Comparison of ENCODE assay signal across 8 mouse cellular contexts in the genomic region with DNA sequence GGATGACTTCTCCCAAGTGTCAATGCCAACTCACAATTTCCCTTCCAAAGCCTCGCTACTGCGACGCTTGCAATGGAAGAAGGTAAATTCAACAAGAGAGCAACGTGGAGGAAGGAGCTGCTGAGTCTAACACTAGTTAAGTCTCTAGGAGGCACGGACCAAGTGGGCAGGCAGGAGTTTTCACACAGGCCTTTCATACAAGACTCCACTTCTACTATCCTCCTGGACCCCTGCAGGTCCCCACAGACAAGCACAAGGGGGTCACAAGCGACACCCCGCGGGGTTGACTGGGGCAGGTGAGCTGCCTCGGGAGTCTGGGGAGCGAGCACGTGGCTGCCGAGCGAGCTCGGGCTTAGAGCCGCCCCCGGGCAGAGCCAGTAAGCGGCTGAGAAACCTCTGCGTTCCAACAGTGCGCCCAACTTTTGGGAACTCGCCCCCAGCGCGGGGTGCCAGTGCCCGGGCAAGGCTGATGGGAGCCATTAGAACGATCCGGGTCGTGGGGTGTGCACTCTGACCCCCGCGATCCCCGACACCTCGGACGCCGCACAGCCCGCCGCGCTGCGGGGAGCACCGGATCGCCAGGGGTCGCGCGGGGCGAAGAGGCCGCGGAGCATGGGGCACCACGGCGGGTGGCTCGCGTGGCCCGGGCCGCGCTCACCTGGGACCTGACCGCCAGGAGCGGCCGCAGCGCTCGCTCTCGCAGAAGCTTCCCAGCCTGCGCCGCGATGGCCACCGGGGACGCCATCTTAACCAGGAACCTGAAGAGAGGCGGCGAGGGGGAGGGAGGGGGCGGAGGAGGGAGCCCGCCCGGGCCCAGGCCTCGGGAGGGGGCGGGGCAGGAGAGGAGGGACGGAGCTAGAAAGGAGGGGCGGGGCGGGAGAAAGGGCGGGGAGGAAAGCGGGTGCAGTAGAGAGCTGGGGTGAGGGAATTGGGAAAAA. TPM values are rescaled to one million over a fixed set of nuclear protein-coding genes. Genes with fewer than 3 reads are reported as not detected.
A peak's percentile ranks its signal among the peaks of the same experiment; 100 is the strongest.
DNase-seq lines count a peak whose midpoint lies in the region; ATAC-seq and TF ChIP-seq lines count a peak whose summit lies in the region.

A gene (minus strand): TSS at position 770 of the 938 bp plus-strand sequence.

- H3K9me3 ChIP-seq in heart, embryonic 10.5 days: no peaks in the 10 kb centered on the region
- no peaks in the 10 kb centered on the region for H3K9me3 ChIP-seq in kidney, embryonic 15.5 days (replicated peaks)
- no peaks in the 10 kb centered on the region for H3K9me3 ChIP-seq in liver, embryonic 11.5 days (ENCODE audit: control insufficient read depth, low read length)

- H3K27me3 ChIP-seq in heart, embryonic 10.5 days (ENCODE audit: insufficient read depth, poor library complexity, severe bottlenecking): no peaks in the 10 kb centered on the region
- H3K27me3 ChIP-seq in kidney, embryonic 15.5 days: no peaks in the 10 kb centered on the region
- no peaks in the 10 kb centered on the region for H3K27me3 ChIP-seq in liver, embryonic 11.5 days (replicated peaks; ENCODE audit: control insufficient read depth, insufficient read depth, low read length)
- H3K27me3 ChIP-seq in myocyte (ENCODE audit: control insufficient read depth, insufficient read depth, insufficient read length): no peaks in the 10 kb centered on the region
- no peaks in the 10 kb centered on the region for H3K27me3 ChIP-seq in splenic B cell, adult 2 months (ENCODE audit: control insufficient read depth, insufficient read depth, low read length, poor library complexity, severe bottlenecking)

- WGBS in heart, embryonic 10.5 days: under 1% methylated on average over 66 of the region's 74 CpGs
- 1% methylated on average over 65 of the region's 74 CpGs for WGBS in kidney, embryonic 15.5 days
- under 1% methylated on average over 57 of the region's 74 CpGs for WGBS in liver, embryonic 11.5 days

- ATAC-seq in erythroblast, adult 5-6 weeks (replicated peaks; ENCODE audit: low FRiP score, poor library complexity, severe bottlenecking): peak; percentile 92
- peak; percentile 90 for ATAC-seq in kidney, embryonic 15.5 days (replicated peaks; ENCODE audit: low FRiP score)
- ATAC-seq in liver, embryonic 11.5 days (replicated peaks; ENCODE audit: low FRiP score): peak; percentile 93

- H3K9ac ChIP-seq in kidney, embryonic 15.5 days: peak within 1 kb of the TSS; percentile 87
- H3K9ac ChIP-seq in liver, embryonic 11.5 days (ENCODE audit: low read depth, low read length): peak within 1 kb of the TSS; percentile 93

- no peaks in the 10 kb centered on the region for H3K36me3 ChIP-seq in heart, embryonic 10.5 days
- no peaks in the 10 kb centered on the region for H3K36me3 ChIP-seq in kidney, embryonic 15.5 days
- no peaks in the 10 kb centered on the region for H3K36me3 ChIP-seq in liver, embryonic 11.5 days (ENCODE audit: control insufficient read depth, insufficient read depth, low read length)
- H3K36me3 ChIP-seq in myocyte (ENCODE audit: control insufficient read depth, insufficient read depth): no peaks in the 10 kb centered on the region
- no peaks in the 10 kb centered on the region for H3K36me3 ChIP-seq in splenic B cell, adult 2 months (ENCODE audit: control insufficient read depth, insufficient read depth, low read length, poor library complexity, severe bottlenecking)

- DNase-seq in CD4-positive, CD25-positive, alpha-beta regulatory T cell, adult 2 months (ENCODE audit: low read depth, low spot score): peak; percentile 93
- peak; percentile 88 for DNase-seq in brain, embryonic 14.5 days (ENCODE audit: low read depth)
- peak; percentile 94 for DNase-seq in heart, embryonic 10.5 days (ENCODE audit: low spot score)
- DNase-seq in liver, embryonic 11.5 days (ENCODE audit: low spot score): peak; percentile 85
- DNase-seq in splenic B cell, adult 2 months (ENCODE audit: low read depth, low spot score): peak; percentile 86

- peaks cover 41% of the 10 kb centered on the region for H3K4me1 ChIP-seq in heart, embryonic 10.5 days
- H3K4me1 ChIP-seq in kidney, embryonic 15.5 days: peaks cover 47% of the 10 kb centered on the region
- H3K4me1 ChIP-seq in liver, embryonic 11.5 days (replicated peaks; ENCODE audit: control insufficient read depth, insufficient read depth, low read length): peaks cover 16% of the 10 kb centered on the region

- H3K4me2 ChIP-seq in kidney, embryonic 15.5 days: peak within 1 kb of the TSS; percentile 82
- H3K4me2 ChIP-seq in liver, embryonic 11.5 days: peak within 1 kb of the TSS; percentile 78
- H3K4me2 ChIP-seq in myocyte (ENCODE audit: low read depth): peak within 1 kb of the TSS; percentile 85

- peak within 1 kb of the TSS; percentile 99 for H3K27ac ChIP-seq in heart, embryonic 10.5 days
- peak within 1 kb of the TSS; percentile 85 for H3K27ac ChIP-seq in kidney, embryonic 15.5 days
- peak within 1 kb of the TSS; percentile 67; the same call in 1 of the 2 replicates for H3K27ac ChIP-seq in liver, embryonic 11.5 days (ENCODE audit: low read depth, low read length)

- peak within 1 kb of the TSS; percentile 92 for H3K4me3 ChIP-seq in heart, embryonic 10.5 days
- peak within 1 kb of the TSS; percentile 76 for H3K4me3 ChIP-seq in kidney, embryonic 15.5 days (replicated peaks)
- peak within 1 kb of the TSS; percentile 82 for H3K4me3 ChIP-seq in liver, embryonic 11.5 days (ENCODE audit: low read depth, low read length)
- peak within 1 kb of the TSS; percentile 42 for H3K4me3 ChIP-seq in myocyte

- no peaks in the 10 kb centered on the region for H3K79me2 ChIP-seq in myocyte (ENCODE audit: control insufficient read depth, insufficient read depth)

- peak within 1 kb of the TSS; percentile 69 for H3ac ChIP-seq in myocyte (ENCODE audit: control insufficient read depth, insufficient read length)

- no peak for TF ChIP-seq CTCF in brain, embryonic 14.5 days (IDR thresholded peaks at IDR 0.05; ENCODE audit: borderline replicate concordance, extremely low read depth, insufficient read depth, insufficient read length)

- TF ChIP-seq POLR2A in brain, embryonic 14.5 days (IDR thresholded peaks at IDR 0.05; ENCODE audit: borderline replicate concordance, extremely low read depth, insufficient read depth, insufficient read length, poor library complexity, severe bottlenecking): 0 out of 2 replicates have a peak, but pooled peaks have one; percentile 24
- peak; percentile 68 for TF ChIP-seq POLR2A in myocyte (IDR thresholded peaks at IDR 0.05; ENCODE audit: insufficient read length, low read depth)

TF ChIP-seq in myocyte, 11 proteins besides CTCF, POLR2A, EP300 and RAD21:
- TF ChIP-seq TCF12 (IDR thresholded peaks at IDR 0.05; ENCODE audit: insufficient read depth, poor library complexity, severe bottlenecking) (no peak), SRF (IDR thresholded peaks at IDR 0.05; ENCODE audit: control insufficient read depth, insufficient read length, low read depth) (no peak), MYOG (IDR thresholded peaks at IDR 0.05; ENCODE audit: control insufficient read depth in 1 of 3, insufficient read depth in 1 of 3, insufficient read length in 2 of 3, low read depth in 2 of 3) (peak in 1 of 3 experiments; percentile 11), MYOD1 (IDR thresholded peaks at IDR 0.05; ENCODE audit: control insufficient read depth in 1 of 3, insufficient read length in 2 of 3, low read depth in 2 of 3) (no peak), MAX (IDR thresholded peaks at IDR 0.05; ENCODE audit: low read depth) (peak; percentile 68), E2F4 (IDR thresholded peaks at IDR 0.05; ENCODE audit: insufficient read depth) (no peak), USF1 (IDR thresholded peaks at IDR 0.05; ENCODE audit: low read depth) (peak; percentile 12), REST (IDR thresholded peaks at IDR 0.05; ENCODE audit: insufficient read depth, insufficient read length) (no peak), POLR2AphosphoS2 (IDR thresholded peaks at IDR 0.05; ENCODE audit: insufficient read length, low read depth) (no peak), CEBPB (IDR thresholded peaks at IDR 0.05; ENCODE audit: insufficient read depth, poor library complexity, severe bottlenecking) (no peak), TCF3 (IDR thresholded peaks at IDR 0.05; ENCODE audit: insufficient read length, low read depth) (no peak)

RNA-seq across cellular contexts. Expression of the gene that starts here (rescaled TPM):
- 11.5 and 12.2 TPM in 2 replicates for polyA plus RNA-seq in brain, embryonic 14.5 days (2012; rRNA removed)
- total RNA-seq in erythroblast, adult 5-6 weeks (2015; ENCODE audit: low replicate concordance): 7.7 and 8.1 TPM in 2 replicates
- 10.0 and 13.8 TPM in 2 replicates for total RNA-seq in erythroblast, adult 5-6 weeks (2017; ENCODE audit: low replicate concordance)
- 76.4 and 90.3 TPM in 2 replicates for polyA plus RNA-seq in heart, embryonic 10.5 days (2016; fragmentation: Nextera tagmentation; extraction: Ambion mirVana)
- polyA plus RNA-seq in kidney, embryonic 15.5 days (2015; fragmentation: Nextera tagmentation; extraction: Ambion mirVana): 113 TPM in 2 replicates
- polyA plus RNA-seq in liver, embryonic 11.5 days (2014; fragmentation: Nextera tagmentation; extraction: Ambion mirVana): 83.0 and 92.7 TPM in 2 replicates
- polyA plus RNA-seq in myocyte (2012; fragmentation: generic; extraction: Trizol): 13.9 TPM

Comparison
In these comparisons a context has a peak if more than half of its experiments do, and no peak if none do; other contexts are left out.
1. Peak in every context shown above with its lines: DNase-seq, ATAC-seq, H3K4me3 ChIP-seq and H3K27ac ChIP-seq.
2. H3K4me3 ChIP-seq: peak in every context shown above with its lines; median percentile 92 in heart, embryonic 10.5 days; 82 in liver, embryonic 11.5 days; 76 in kidney, embryonic 15.5 days; 42 in myocyte.